Mouse (Mus musculus): Measurements from ENCODE around the gene Amz1. TPM values are rescaled to one million over a fixed set of nuclear protein-coding genes. Genes with fewer than 3 reads are reported as not detected.

Gene Amz1
- polyA plus RNA-seq, 1 experiment from 2014 or later, result 7.4 TPM

DNA sequence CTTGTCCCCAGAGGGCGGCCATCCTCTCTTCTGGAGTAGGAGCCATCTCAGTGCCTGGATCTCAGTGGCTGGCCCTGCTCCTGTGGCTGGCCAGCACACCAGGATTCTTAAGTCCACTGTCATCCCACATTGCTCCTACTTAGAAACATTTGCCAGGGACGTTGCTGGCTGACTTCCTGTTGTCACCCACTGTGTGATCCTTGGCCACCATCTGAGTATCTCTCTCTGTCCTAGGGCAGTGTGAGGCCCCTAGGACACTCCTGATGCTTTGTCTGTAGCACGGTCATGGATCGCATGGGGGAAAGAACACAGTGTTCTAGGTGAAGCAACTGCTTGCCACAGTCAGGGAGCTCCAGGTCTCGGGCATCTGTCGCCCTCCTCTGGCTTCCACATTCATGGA is 13.6 kb upstream of the Amz1 start:
- H3K36me3 ChIP-seq (ENCODE audit: control insufficient read depth, insufficient read depth), result peaks cover 30% of the 10 kb centered on the region
- no peaks in the 10 kb centered on the region for H3K9me3 ChIP-seq (ENCODE audit: control insufficient read depth, low read length)
- H3K4me2 ChIP-seq (ENCODE audit: low read length), result no peak overlapping the region
- peaks cover 10% of the 10 kb centered on the region for H3K4me1 ChIP-seq (replicated peaks; ENCODE audit: control insufficient read depth, insufficient read depth, low read length)
- H3K4me3 ChIP-seq (replicated peaks; ENCODE audit: low read length), result no peak overlapping the region
- 94% methylated on average over 6 of the region's 6 CpGs for WGBS
- no peak overlapping the region for H3K9ac ChIP-seq (replicated peaks; ENCODE audit: low read depth, low read length)
- no peak for ATAC-seq
- no peaks in the 10 kb centered on the region for H3K27me3 ChIP-seq (replicated peaks; ENCODE audit: control insufficient read depth, insufficient read depth, low read length)
- H3K27ac ChIP-seq (ENCODE audit: low read length), result no peak overlapping the region

DNA sequence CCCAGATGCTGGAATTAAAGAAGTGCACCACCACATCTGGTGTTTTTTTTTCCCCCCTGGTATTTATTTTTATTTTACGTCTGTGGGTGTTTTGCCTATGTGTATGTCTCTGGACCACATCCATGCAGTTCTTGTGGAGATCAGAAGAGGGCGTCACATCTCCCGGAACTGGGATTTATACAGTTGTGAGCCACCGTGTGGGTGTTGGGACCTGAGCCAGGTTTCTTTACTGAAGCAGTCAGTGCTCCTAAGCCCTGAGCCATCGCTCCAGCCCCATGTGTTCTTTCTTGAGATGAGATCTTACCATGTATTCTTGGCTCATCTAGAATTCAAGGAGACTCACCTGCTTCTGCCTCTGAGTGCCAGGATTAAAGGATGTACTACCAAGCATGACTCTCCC is 12.9 kb upstream of the Amz1 start:
- Histone ChIP-seq H3K27me3 (replicated peaks; ENCODE audit: control insufficient read depth, insufficient read depth, low read length) (no peaks in the 10 kb centered on the region), H3K27ac (ENCODE audit: low read length) (no peak overlapping the region), H3K4me2 (ENCODE audit: low read length) (no peak overlapping the region), H3K4me1 (replicated peaks; ENCODE audit: control insufficient read depth, insufficient read depth, low read length) (peaks cover 2% of the 10 kb centered on the region), H3K9ac (replicated peaks; ENCODE audit: low read depth, low read length) (no peak overlapping the region), H3K4me3 (replicated peaks; ENCODE audit: low read length) (no peak overlapping the region), H3K36me3 (ENCODE audit: control insufficient read depth, insufficient read depth) (peaks cover 30% of the 10 kb centered on the region), H3K9me3 (ENCODE audit: control insufficient read depth, low read length) (no peaks in the 10 kb centered on the region)
- 78% methylated on average over 5 of the region's 5 CpGs for WGBS
- no peak for ATAC-seq

DNA sequence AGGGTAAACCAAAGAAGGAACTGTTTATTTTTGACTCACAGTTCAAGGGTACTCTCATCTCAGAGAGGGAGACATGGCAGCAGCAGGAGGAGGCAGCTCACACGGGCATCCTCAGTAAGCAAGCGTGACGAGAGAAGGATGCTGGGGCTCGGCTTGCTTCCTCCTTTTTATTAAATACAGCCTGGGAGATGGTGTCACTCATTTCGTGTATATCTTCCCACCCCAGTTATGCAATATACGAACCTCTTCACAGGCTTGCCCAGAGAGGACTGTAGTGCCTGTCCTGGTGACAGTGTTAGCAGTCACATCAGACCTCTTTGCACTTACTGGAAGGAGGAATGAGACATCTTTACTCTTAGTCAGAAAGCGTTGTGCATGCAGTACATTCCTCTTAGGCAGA is 3.2 kb upstream of the Amz1 start:
- H3K9ac ChIP-seq (replicated peaks; ENCODE audit: low read depth, low read length), result no peak overlapping the region
- no peaks in the 10 kb centered on the region for H3K27me3 ChIP-seq (replicated peaks; ENCODE audit: control insufficient read depth, insufficient read depth, low read length)
- no peaks in the 10 kb centered on the region for H3K9me3 ChIP-seq (ENCODE audit: control insufficient read depth, low read length)
- H3K4me3 ChIP-seq (replicated peaks; ENCODE audit: low read length), result no peak overlapping the region
- 83% methylated on average over 7 of the region's 7 CpGs for WGBS
- H3K4me2 ChIP-seq (ENCODE audit: low read length), result no peak overlapping the region
- no peak for ATAC-seq
- peaks cover 19% of the 10 kb centered on the region for H3K36me3 ChIP-seq (ENCODE audit: control insufficient read depth, insufficient read depth)
- H3K27ac ChIP-seq (ENCODE audit: low read length), result no peak overlapping the region
- peaks cover 18% of the 10 kb centered on the region for H3K4me1 ChIP-seq (replicated peaks; ENCODE audit: control insufficient read depth, insufficient read depth, low read length)

- Histone ChIP-seq H3K36me3 (ENCODE audit: control insufficient read depth, insufficient read depth) (peaks cover 19% of the 10 kb centered on the region), H3K27ac (ENCODE audit: low read length) (no peak overlapping the region), H3K9me3 (ENCODE audit: control insufficient read depth, low read length) (no peaks in the 10 kb centered on the region), H3K4me1 (replicated peaks; ENCODE audit: control insufficient read depth, insufficient read depth, low read length) (peaks cover 24% of the 10 kb centered on the region), H3K9ac (replicated peaks; ENCODE audit: low read depth, low read length) (no peak overlapping the region), H3K27me3 (replicated peaks; ENCODE audit: control insufficient read depth, insufficient read depth, low read length) (no peaks in the 10 kb centered on the region), H3K4me2 (ENCODE audit: low read length) (no peak overlapping the region), H3K4me3 (replicated peaks; ENCODE audit: low read length) (no peak overlapping the region)
- 63% methylated on average over 3 of the region's 3 CpGs for WGBS
- no peak for ATAC-seq
Observed at GRCm38 (mm10) chr5:140722121-140722520, 1.8 kb upstream of the Amz1 start.

- Histone ChIP-seq H3K9me3 (ENCODE audit: control insufficient read depth, low read length) (no peaks in the 10 kb centered on the region), H3K27ac (ENCODE audit: low read length) (no peak overlapping the region), H3K4me3 (replicated peaks; ENCODE audit: low read length) (no peak overlapping the region), H3K9ac (replicated peaks; ENCODE audit: low read depth, low read length) (no peak overlapping the region), H3K4me1 (replicated peaks; ENCODE audit: control insufficient read depth, insufficient read depth, low read length) (peaks cover 24% of the 10 kb centered on the region), H3K27me3 (replicated peaks; ENCODE audit: control insufficient read depth, insufficient read depth, low read length) (no peaks in the 10 kb centered on the region), H3K4me2 (ENCODE audit: low read length) (no peak overlapping the region), H3K36me3 (ENCODE audit: control insufficient read depth, insufficient read depth) (no peaks in the 10 kb centered on the region)
- WGBS, result 47% methylated on average over 7 of the region's 7 CpGs
- peak; percentile 72 for ATAC-seq
Observed at GRCm38 (mm10) chr5:140726062-140726839, 2.3 kb downstream of the Amz1 start.

- Histone ChIP-seq H3K4me3 (replicated peaks; ENCODE audit: low read length) (no peak overlapping the region), H3K36me3 (ENCODE audit: control insufficient read depth, insufficient read depth) (no peaks in the 10 kb centered on the region), H3K9ac (replicated peaks; ENCODE audit: low read depth, low read length) (no peak overlapping the region), H3K27ac (ENCODE audit: low read length) (no peak overlapping the region), H3K27me3 (replicated peaks; ENCODE audit: control insufficient read depth, insufficient read depth, low read length) (no peaks in the 10 kb centered on the region), H3K4me1 (replicated peaks; ENCODE audit: control insufficient read depth, insufficient read depth, low read length) (peaks cover 24% of the 10 kb centered on the region), H3K4me2 (ENCODE audit: low read length) (no peak overlapping the region), H3K9me3 (ENCODE audit: control insufficient read depth, low read length) (no peaks in the 10 kb centered on the region)
- no peak for ATAC-seq
- WGBS, result 81% methylated on average over 17 of the region's 17 CpGs
Observed at GRCm38 (mm10) chr5:140726946-140727740, 3.2 kb downstream of the Amz1 start.

GRCm38 (mm10) chr5:140731040-140731797 is 7.3 kb downstream of the Amz1 start:
- Histone ChIP-seq H3K27me3 (replicated peaks; ENCODE audit: control insufficient read depth, insufficient read depth, low read length) (peaks cover 10% of the 10 kb centered on the region), H3K36me3 (ENCODE audit: control insufficient read depth, insufficient read depth) (no peaks in the 10 kb centered on the region), H3K4me1 (replicated peaks; ENCODE audit: control insufficient read depth, insufficient read depth, low read length) (peaks cover 8% of the 10 kb centered on the region), H3K9me3 (ENCODE audit: control insufficient read depth, low read length) (peaks cover 2% of the 10 kb centered on the region; the same call in 1 of the 2 replicates), H3K27ac (ENCODE audit: low read length) (no peak overlapping the region), H3K4me2 (ENCODE audit: low read length) (no peak overlapping the region), H3K9ac (replicated peaks; ENCODE audit: low read depth, low read length) (no peak overlapping the region), H3K4me3 (replicated peaks; ENCODE audit: low read length) (no peak overlapping the region)
- no peak for ATAC-seq
- 87% methylated on average over 11 of the region's 11 CpGs for WGBS

DNA sequence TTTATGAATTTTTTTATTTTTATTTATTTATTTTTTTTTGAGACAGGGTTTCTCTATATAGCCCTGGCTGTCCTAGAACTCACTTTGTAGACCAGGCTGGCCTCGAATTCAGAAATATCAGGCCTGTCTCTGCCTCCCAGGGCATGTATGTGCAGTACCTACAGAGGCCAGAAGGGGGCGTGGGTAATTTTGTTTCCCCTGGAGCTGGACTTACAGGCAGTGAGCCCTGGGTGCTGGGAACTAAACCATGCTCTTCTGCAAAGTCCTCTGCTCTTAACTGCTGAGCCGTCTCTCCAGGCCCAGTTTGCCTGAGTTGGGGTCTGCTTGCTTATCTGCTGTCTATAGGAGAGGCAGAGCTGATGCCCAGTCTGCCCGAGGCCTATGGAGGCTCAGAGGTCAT is 8.3 kb downstream of the Amz1 start:
- 74% methylated on average over 4 of the region's 4 CpGs for WGBS
- Histone ChIP-seq H3K27ac (ENCODE audit: low read length) (no peak overlapping the region), H3K9me3 (ENCODE audit: control insufficient read depth, low read length) (peaks cover 5% of the 10 kb centered on the region; the same call in 1 of the 2 replicates), H3K4me2 (ENCODE audit: low read length) (no peak overlapping the region), H3K36me3 (ENCODE audit: control insufficient read depth, insufficient read depth) (no peaks in the 10 kb centered on the region), H3K9ac (replicated peaks; ENCODE audit: low read depth, low read length) (no peak overlapping the region), H3K27me3 (replicated peaks; ENCODE audit: control insufficient read depth, insufficient read depth, low read length) (peaks cover 10% of the 10 kb centered on the region), H3K4me1 (replicated peaks; ENCODE audit: control insufficient read depth, insufficient read depth, low read length) (peaks cover 7% of the 10 kb centered on the region), H3K4me3 (replicated peaks; ENCODE audit: low read length) (no peak overlapping the region)
- ATAC-seq, result no peak

DNA sequence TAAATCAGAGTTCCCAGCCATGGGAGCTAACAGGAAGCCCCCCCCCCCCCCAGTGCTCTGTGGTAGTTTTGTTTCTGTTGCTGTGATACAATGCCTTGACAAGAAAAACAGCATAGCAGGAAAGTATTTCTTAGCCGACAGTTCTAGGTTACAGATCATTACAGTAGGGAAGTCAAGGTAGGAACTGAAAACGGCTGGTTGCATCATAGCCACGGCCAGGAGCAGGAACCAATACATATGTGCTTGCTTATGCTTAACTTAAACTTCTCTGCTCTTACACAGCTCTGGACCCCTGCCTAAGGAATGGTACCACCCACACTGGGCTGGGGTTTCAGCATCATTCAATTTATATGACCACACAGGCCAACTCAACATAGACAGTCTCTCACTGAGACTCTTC is 9.4 kb downstream of the Amz1 start:
- peaks cover 7% of the 10 kb centered on the region for H3K4me1 ChIP-seq (replicated peaks; ENCODE audit: control insufficient read depth, insufficient read depth, low read length)
- WGBS, result 75% methylated on average over 3 of the region's 3 CpGs
- no peak overlapping the region for H3K27ac ChIP-seq (ENCODE audit: low read length)
- no peak overlapping the region for H3K4me2 ChIP-seq (ENCODE audit: low read length)
- peaks cover 10% of the 10 kb centered on the region for H3K27me3 ChIP-seq (replicated peaks; ENCODE audit: control insufficient read depth, insufficient read depth, low read length)
- peaks cover 5% of the 10 kb centered on the region; the same call in 1 of the 2 replicates for H3K9me3 ChIP-seq (ENCODE audit: control insufficient read depth, low read length)
- H3K36me3 ChIP-seq (ENCODE audit: control insufficient read depth, insufficient read depth), result no peaks in the 10 kb centered on the region
- H3K4me3 ChIP-seq (replicated peaks; ENCODE audit: low read length), result no peak overlapping the region
- ATAC-seq, result no peak
- H3K9ac ChIP-seq (replicated peaks; ENCODE audit: low read depth, low read length), result no peak overlapping the region
